Mouse (Mus musculus) erythroblast, embryonic 14.5 days (primary cell): Measurements from ENCODE around the gene Ak5. TPM values are rescaled to one million over a fixed set of nuclear protein-coding genes. Genes with fewer than 3 reads are reported as not detected.

Experiments used
- H3K27me3 ChIP-seq: 2 replicates; pipeline ENCODE4 v1.6.1; 2012; ENCODE audit warnings: inconsistent platforms; ENCODE audit not compliant: control insufficient read depth
- H3K36me3 ChIP-seq: 2 replicates; pipeline ENCODE4 v1.6.1; 2012; ENCODE audit warnings: mild to moderate bottlenecking, inconsistent platforms; ENCODE audit not compliant: control insufficient read depth
- H3K4me1 ChIP-seq: 2 replicates; pipeline ENCODE4 v1.6.1; 2012; ENCODE audit warnings: inconsistent platforms; ENCODE audit not compliant: control insufficient read depth
- H3K4me3 ChIP-seq: replicated peaks from 2 replicates; pipeline ENCODE3; 2012; ENCODE audit warnings: moderate library complexity, mild to moderate bottlenecking, inconsistent platforms
- H3K9me3 ChIP-seq: 2 replicates; pipeline ENCODE4 v1.6.1; 2012; ENCODE audit warnings: low read length, inconsistent platforms, mixed read lengths; ENCODE audit not compliant: control insufficient read depth
- GATA1 ChIP-seq: IDR thresholded peaks from 2 replicates; pipeline ENCODE4 v1.6.1; 2012; ENCODE audit warnings: low read length, inconsistent platforms, mixed read lengths
- TAL1 ChIP-seq: IDR thresholded peaks from 3 replicates; pipeline ENCODE4 v1.6.1; 2012; ENCODE audit warnings: low read length, inconsistent platforms, mixed read lengths
- polyA plus RNA-seq: library from polyadenylated mRNA; stranded (reverse); fragments of >175 nt; gene quantifications from 2 replicates; pipeline ENCODE4 v1.2.3, GENCODE M21; 2012

Ak5 gene
- polyA plus RNA-seq, 1 experiment, result not detected

GRCm38 (mm10) chr3:152558106-152558505, 110.1 kb downstream of the Ak5 start:
- TF ChIP-seq TAL1, result no peak
- Histone ChIP-seq H3K4me3 (peak overlapping the region; percentile 30), H3K4me1 (peaks cover 35% of the 10 kb centered on the region), H3K9me3 (peaks cover 4% of the 10 kb centered on the region), H3K36me3 (no peaks in the 10 kb centered on the region), H3K27me3 (no peaks in the 10 kb centered on the region)

GRCm38 (mm10) chr3:152557659-152558058, 110.5 kb downstream of the Ak5 start:
- Histone ChIP-seq H3K27me3 (no peaks in the 10 kb centered on the region), H3K9me3 (peaks cover 4% of the 10 kb centered on the region), H3K36me3 (no peaks in the 10 kb centered on the region), H3K4me3 (peak overlapping the region; percentile 22), H3K4me1 (peaks cover 35% of the 10 kb centered on the region)
- no peak for TF ChIP-seq GATA1
- TF ChIP-seq TAL1, result no peak

- TF ChIP-seq GATA1 (no peak), TAL1 (no peak)
- Histone ChIP-seq H3K27me3 (no peaks in the 10 kb centered on the region), H3K4me3 (no peak overlapping the region), H3K36me3 (no peaks in the 10 kb centered on the region), H3K4me1 (peaks cover 41% of the 10 kb centered on the region), H3K9me3 (peaks cover 4% of the 10 kb centered on the region)
Measured at GRCm38 (mm10) chr3:152556919-152557318, 111.2 kb downstream of the Ak5 start.

- no peaks in the 10 kb centered on the region for H3K36me3 ChIP-seq
- H3K27me3 ChIP-seq, result no peaks in the 10 kb centered on the region
- TF ChIP-seq GATA1 (no peak), TAL1 (no peak)
- H3K4me1 ChIP-seq, result peaks cover 46% of the 10 kb centered on the region
- no peak overlapping the region for H3K4me3 ChIP-seq
- peaks cover 4% of the 10 kb centered on the region for H3K9me3 ChIP-seq
Measured at GRCm38 (mm10) chr3:152556435-152556834, 111.7 kb downstream of the Ak5 start.

- no peaks in the 10 kb centered on the region for H3K36me3 ChIP-seq
- H3K4me1 ChIP-seq, result peaks cover 58% of the 10 kb centered on the region
- peaks cover 4% of the 10 kb centered on the region for H3K9me3 ChIP-seq
- TF ChIP-seq GATA1 (no peak), TAL1 (no peak)
- H3K4me3 ChIP-seq, result no peak overlapping the region
- H3K27me3 ChIP-seq, result no peaks in the 10 kb centered on the region
Measured at GRCm38 (mm10) chr3:152555216-152555615, 112.9 kb downstream of the Ak5 start.

- no peaks in the 10 kb centered on the region for H3K27me3 ChIP-seq
- peaks cover 61% of the 10 kb centered on the region for H3K4me1 ChIP-seq
- no peak overlapping the region for H3K4me3 ChIP-seq
- TF ChIP-seq TAL1 (no peak), GATA1 (no peak)
- no peaks in the 10 kb centered on the region for H3K36me3 ChIP-seq
- peaks cover 4% of the 10 kb centered on the region for H3K9me3 ChIP-seq
Measured at GRCm38 (mm10) chr3:152554366-152554765, 113.8 kb downstream of the Ak5 start.

GRCm38 (mm10) chr3:152552641-152553040, 115.5 kb downstream of the Ak5 start:
- no peak for TF ChIP-seq TAL1
- no peak for TF ChIP-seq GATA1

GRCm38 (mm10) chr3:152550528-152551115, 117.5 kb downstream of the Ak5 start:
- TF ChIP-seq GATA1, result no peak
- no peak for TF ChIP-seq TAL1
- Histone ChIP-seq H3K9me3 (no peaks in the 10 kb centered on the region), H3K4me3 (no peak overlapping the region)

More at GRCm38 (mm10) chr3:152552641-152553040, 115.5 kb downstream of the Ak5 start:
- Histone ChIP-seq H3K4me3 (no peak overlapping the region), H3K4me1 (peaks cover 47% of the 10 kb centered on the region), H3K9me3 (peaks cover 3% of the 10 kb centered on the region), H3K36me3 (no peaks in the 10 kb centered on the region), H3K27me3 (no peaks in the 10 kb centered on the region)

GRCm38 (mm10) chr3:152550031-152550430, 118.1 kb downstream of the Ak5 start:
- Histone ChIP-seq H3K27me3 (no peaks in the 10 kb centered on the region), H3K4me1 (peaks cover 36% of the 10 kb centered on the region), H3K36me3 (no peaks in the 10 kb centered on the region), H3K9me3 (no peaks in the 10 kb centered on the region), H3K4me3 (no peak overlapping the region)
- TF ChIP-seq GATA1, result no peak
- no peak for TF ChIP-seq TAL1

More at GRCm38 (mm10) chr3:152550528-152551115, 117.5 kb downstream of the Ak5 start:
- Histone ChIP-seq H3K27me3 (no peaks in the 10 kb centered on the region), H3K36me3 (no peaks in the 10 kb centered on the region), H3K4me1 (peaks cover 36% of the 10 kb centered on the region)

GRCm38 (mm10) chr3:152544921-152545320, 123.2 kb downstream of the Ak5 start:
- peaks cover 7% of the 10 kb centered on the region for H3K4me1 ChIP-seq
- H3K36me3 ChIP-seq, result no peaks in the 10 kb centered on the region
- TF ChIP-seq TAL1 (no peak), GATA1 (no peak)
- no peaks in the 10 kb centered on the region; the same call in 1 of the 2 replicates for H3K27me3 ChIP-seq
- no peak overlapping the region for H3K4me3 ChIP-seq
- no peaks in the 10 kb centered on the region for H3K9me3 ChIP-seq
